Mouse (Mus musculus): ENCODE results near the gene Exosc5. TPM values are rescaled to one million over a fixed set of nuclear protein-coding genes. Genes with fewer than 3 reads are reported as not detected.

Exosc5 gene
- polyA plus RNA-seq, 2 experiments = 63.0 to 64.9 TPM

- DNase-seq (ENCODE audit: low spot score) (no peak), ATAC-seq (ENCODE audit: low FRiP score, low read depth) (no peak)
- Histone ChIP-seq H3K36me3 (ENCODE audit: control insufficient read depth, insufficient read depth, low read length) (peaks cover 50% of the 10 kb centered on the region), H3K27ac (replicated peaks; ENCODE audit: low read depth, low read length) (no peak overlapping the region), H3K9ac (ENCODE audit: low read depth, low read length, severe bottlenecking) (no peak overlapping the region), H3K9me3 (ENCODE audit: control insufficient read depth, low read length) (no peaks in the 10 kb centered on the region), H3K4me3 (replicated peaks; ENCODE audit: low read length) (no peak overlapping the region), H3K4me1 (ENCODE audit: control insufficient read depth, insufficient read depth, low read length) (no peaks in the 10 kb centered on the region), H3K4me2 (replicated peaks; ENCODE audit: low read depth, low read length, severe bottlenecking) (no peak overlapping the region), H3K27me3 (ENCODE audit: control insufficient read depth, insufficient read depth, low read length) (no peaks in the 10 kb centered on the region)
- TF ChIP-seq POLR2A (IDR thresholded peaks at IDR 0.05; ENCODE audit: borderline replicate concordance, extremely low read depth, insufficient read depth, insufficient read length) = no peak
- 96% methylated on average over 8 of the region's 8 CpGs for WGBS
Measured at GRCm38 (mm10) chr7:25666381-25666780, 7.4 kb downstream of the Exosc5 start.

DNA sequence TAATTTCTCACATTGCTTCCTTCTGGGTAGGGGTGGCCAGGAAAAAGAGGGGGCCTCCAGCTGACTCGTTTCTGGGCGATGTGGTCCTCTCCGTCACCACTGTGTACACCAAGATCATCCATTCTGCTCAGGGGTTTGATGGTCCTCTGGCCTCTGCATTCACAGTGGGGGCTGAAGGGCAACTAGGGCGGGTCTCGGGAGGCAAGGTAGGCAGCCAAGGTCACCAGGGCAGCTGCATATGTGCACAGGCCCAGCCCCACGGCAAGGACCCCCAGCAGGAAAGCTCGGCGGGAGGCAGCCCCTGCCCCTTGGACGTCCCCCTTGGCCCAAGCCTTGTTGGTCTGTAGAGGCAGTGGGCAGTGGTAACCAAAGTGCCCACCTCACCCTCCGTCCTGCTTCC is 10.2 kb downstream of the Exosc5 start:
- no peaks in the 10 kb centered on the region for H3K9me3 ChIP-seq (ENCODE audit: control insufficient read depth, low read length)
- H3K4me2 ChIP-seq (replicated peaks; ENCODE audit: low read depth, low read length, severe bottlenecking) = no peak overlapping the region
- no peak overlapping the region for H3K27ac ChIP-seq (replicated peaks; ENCODE audit: low read depth, low read length)
- 93% methylated on average over 10 of the region's 10 CpGs for WGBS
- ATAC-seq (ENCODE audit: low FRiP score, low read depth) (no peak), DNase-seq (ENCODE audit: low spot score) (no peak)
- H3K4me1 ChIP-seq (ENCODE audit: control insufficient read depth, insufficient read depth, low read length) = no peaks in the 10 kb centered on the region
- H3K4me3 ChIP-seq (replicated peaks; ENCODE audit: low read length) = no peak overlapping the region
- H3K36me3 ChIP-seq (ENCODE audit: control insufficient read depth, insufficient read depth, low read length) = peaks cover 38% of the 10 kb centered on the region
- H3K27me3 ChIP-seq (ENCODE audit: control insufficient read depth, insufficient read depth, low read length) = peaks cover 8% of the 10 kb centered on the region
- no peak overlapping the region for H3K9ac ChIP-seq (ENCODE audit: low read depth, low read length, severe bottlenecking)
- TF ChIP-seq POLR2A (IDR thresholded peaks at IDR 0.05; ENCODE audit: borderline replicate concordance, extremely low read depth, insufficient read depth, insufficient read length) = no peak

- TF ChIP-seq POLR2A (IDR thresholded peaks at IDR 0.05; ENCODE audit: borderline replicate concordance, extremely low read depth, insufficient read depth, insufficient read length) = no peak
- no peaks in the 10 kb centered on the region for H3K9me3 ChIP-seq (ENCODE audit: control insufficient read depth, low read length)
- no peak overlapping the region for H3K9ac ChIP-seq (ENCODE audit: low read depth, low read length, severe bottlenecking)
- H3K4me3 ChIP-seq (replicated peaks; ENCODE audit: low read length) = no peak overlapping the region
- no peak overlapping the region for H3K27ac ChIP-seq (replicated peaks; ENCODE audit: low read depth, low read length)
- no peak for DNase-seq (ENCODE audit: low spot score)
- H3K27me3 ChIP-seq (ENCODE audit: control insufficient read depth, insufficient read depth, low read length) = peaks cover 13% of the 10 kb centered on the region
- peaks cover 33% of the 10 kb centered on the region for H3K36me3 ChIP-seq (ENCODE audit: control insufficient read depth, insufficient read depth, low read length)
- H3K4me1 ChIP-seq (ENCODE audit: control insufficient read depth, insufficient read depth, low read length) = no peaks in the 10 kb centered on the region
- no peak for ATAC-seq (ENCODE audit: low FRiP score, low read depth)
- no peak overlapping the region for H3K4me2 ChIP-seq (replicated peaks; ENCODE audit: low read depth, low read length, severe bottlenecking)
- WGBS = 77% methylated on average over 9 of the region's 9 CpGs
Measured at GRCm38 (mm10) chr7:25669631-25670030, 10.7 kb downstream of the Exosc5 start.

DNA sequence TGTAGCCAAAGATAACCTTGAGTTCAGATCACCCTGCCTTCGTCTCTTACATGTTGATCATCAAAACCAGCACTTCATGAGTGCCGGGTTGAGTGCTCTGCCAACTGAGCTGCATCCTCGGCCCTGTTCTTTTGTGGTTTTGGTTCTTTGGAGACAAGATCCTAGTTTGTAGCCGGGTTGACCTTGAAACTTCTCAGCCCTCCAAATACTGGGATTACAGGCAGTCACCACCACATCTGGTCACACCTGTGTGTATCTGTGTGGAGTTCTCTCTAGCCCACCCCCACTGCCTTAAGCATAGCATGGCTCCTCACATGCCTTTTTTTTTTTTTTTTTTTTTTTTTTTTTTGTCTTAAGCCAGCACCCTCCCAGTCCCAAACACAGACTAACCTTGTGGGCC is 11.1 kb downstream of the Exosc5 start:
- Histone ChIP-seq H3K4me3 (replicated peaks; ENCODE audit: low read length) (no peak overlapping the region), H3K27ac (replicated peaks; ENCODE audit: low read depth, low read length) (no peak overlapping the region), H3K9ac (ENCODE audit: low read depth, low read length, severe bottlenecking) (no peak overlapping the region), H3K36me3 (ENCODE audit: control insufficient read depth, insufficient read depth, low read length) (peaks cover 28% of the 10 kb centered on the region), H3K9me3 (ENCODE audit: control insufficient read depth, low read length) (no peaks in the 10 kb centered on the region), H3K27me3 (ENCODE audit: control insufficient read depth, insufficient read depth, low read length) (peaks cover 18% of the 10 kb centered on the region), H3K4me2 (replicated peaks; ENCODE audit: low read depth, low read length, severe bottlenecking) (no peak overlapping the region), H3K4me1 (ENCODE audit: control insufficient read depth, insufficient read depth, low read length) (peaks cover 3% of the 10 kb centered on the region; the same call in 1 of the 2 replicates)
- DNase-seq (ENCODE audit: low spot score) (no peak), ATAC-seq (ENCODE audit: low FRiP score, low read depth) (no peak)
- TF ChIP-seq POLR2A (IDR thresholded peaks at IDR 0.05; ENCODE audit: borderline replicate concordance, extremely low read depth, insufficient read depth, insufficient read length) = no peak
- WGBS = 93% methylated on average over 4 of the region's 4 CpGs

DNA sequence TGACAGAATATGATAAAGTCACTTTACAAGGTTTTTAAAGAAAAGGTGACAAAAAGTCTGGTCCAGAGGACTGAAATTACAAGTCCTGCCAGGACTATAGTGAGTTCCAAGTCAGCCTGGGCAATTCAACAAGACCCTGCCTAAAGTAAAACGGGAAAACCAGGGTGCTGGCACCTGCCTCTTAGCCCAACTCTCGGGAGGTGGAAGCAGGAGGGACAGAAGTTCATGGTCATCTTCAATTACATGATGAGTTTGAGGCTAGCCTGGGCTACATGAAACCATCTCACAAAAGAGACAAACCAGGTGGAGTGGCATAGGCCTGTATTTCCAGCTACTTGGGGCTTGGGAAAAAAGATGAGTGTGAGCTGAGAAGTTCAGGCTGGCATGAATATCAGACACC is 12.7 kb downstream of the Exosc5 start:
- H3K36me3 ChIP-seq (ENCODE audit: control insufficient read depth, insufficient read depth, low read length) = peaks cover 21% of the 10 kb centered on the region
- WGBS = 66% methylated on average over 2 of the region's 2 CpGs
- H3K4me3 ChIP-seq (replicated peaks; ENCODE audit: low read length) = no peak overlapping the region
- peaks cover 3% of the 10 kb centered on the region; the same call in 1 of the 2 replicates for H3K4me1 ChIP-seq (ENCODE audit: control insufficient read depth, insufficient read depth, low read length)
- H3K9me3 ChIP-seq (ENCODE audit: control insufficient read depth, low read length) = no peaks in the 10 kb centered on the region
- H3K27ac ChIP-seq (replicated peaks; ENCODE audit: low read depth, low read length) = no peak overlapping the region
- ATAC-seq (ENCODE audit: low FRiP score, low read depth) (no peak), DNase-seq (ENCODE audit: low spot score) (no peak)
- no peak overlapping the region for H3K9ac ChIP-seq (ENCODE audit: low read depth, low read length, severe bottlenecking)
- peaks cover 25% of the 10 kb centered on the region for H3K27me3 ChIP-seq (ENCODE audit: control insufficient read depth, insufficient read depth, low read length)
- H3K4me2 ChIP-seq (replicated peaks; ENCODE audit: low read depth, low read length, severe bottlenecking) = no peak overlapping the region
- no peak for TF ChIP-seq POLR2A (IDR thresholded peaks at IDR 0.05; ENCODE audit: borderline replicate concordance, extremely low read depth, insufficient read depth, insufficient read length)

- H3K27me3 ChIP-seq (ENCODE audit: control insufficient read depth, insufficient read depth, low read length) = peaks cover 25% of the 10 kb centered on the region
- peaks cover 3% of the 10 kb centered on the region; the same call in 1 of the 2 replicates for H3K4me1 ChIP-seq (ENCODE audit: control insufficient read depth, insufficient read depth, low read length)
- TF ChIP-seq POLR2A (IDR thresholded peaks at IDR 0.05; ENCODE audit: borderline replicate concordance, extremely low read depth, insufficient read depth, insufficient read length) = no peak
- no peak overlapping the region for H3K4me3 ChIP-seq (replicated peaks; ENCODE audit: low read length)
- H3K36me3 ChIP-seq (ENCODE audit: control insufficient read depth, insufficient read depth, low read length) = peaks cover 18% of the 10 kb centered on the region
- no peak for ATAC-seq (ENCODE audit: low FRiP score, low read depth)
- no peaks in the 10 kb centered on the region for H3K9me3 ChIP-seq (ENCODE audit: control insufficient read depth, low read length)
- no peak overlapping the region for H3K9ac ChIP-seq (ENCODE audit: low read depth, low read length, severe bottlenecking)
- no peak overlapping the region for H3K4me2 ChIP-seq (replicated peaks; ENCODE audit: low read depth, low read length, severe bottlenecking)
- no peak overlapping the region for H3K27ac ChIP-seq (replicated peaks; ENCODE audit: low read depth, low read length)
- WGBS = 53% methylated on average over 4 of the region's 4 CpGs
- DNase-seq (ENCODE audit: low spot score) = no peak
Measured at GRCm38 (mm10) chr7:25672442-25672841, 13.5 kb downstream of the Exosc5 start.

Measured in limb, embryonic 14.5 days (tissue).